Mouse (Mus musculus) CH12.LX (cell line): ENCODE measurements at regions not wholly inside any gene's neighbourhood (a gene's known extent, or its start where the extent isn't known, plus 50 kb on each side); places are given as distances from the start of the nearest gene placed in this dataset.
"Not testable (repeated sequence)": the region's sequence is repeated elsewhere in the genome, so short reads cannot be mapped to it uniquely, and the experiment has no call there.

ENCODE experiments used
- DNase-seq: peaks from one replicate; pipeline ENCODE4 v3.0.0-alpha.2; 2013; ENCODE audit errors: extremely low read depth
- H3K27ac ChIP-seq: 2 replicates; pipeline ENCODE4 v1.5.1; 2012; ENCODE audit warnings: low read depth, mild to moderate bottlenecking, control low read depth, moderate library complexity; ENCODE audit not compliant: insufficient read depth
- H3K27me3 ChIP-seq: replicated peaks from 2 replicates; pipeline ENCODE3; 2012; ENCODE audit warnings: inconsistent platforms
- H3K36me3 ChIP-seq, 2 experiments: replicated peaks in 1 of 2; 2 replicates each; pipeline versions ENCODE3 to v1.6.1; 2012; ENCODE audit warnings: inconsistent platforms in 1 of 2, low read length in 1 of 2, mild to moderate bottlenecking in 1 of 2, mixed read lengths in 1 of 2, moderate library complexity in 1 of 2; ENCODE audit not compliant: control insufficient read depth in 1 of 2, insufficient read depth in 1 of 2
- H3K4me1 ChIP-seq, 2 experiments: 2 replicates each; pipeline ENCODE4 v1.6.1; 2012; ENCODE audit warnings: inconsistent platforms in 1 of 2, moderate library complexity in 1 of 2; ENCODE audit not compliant: insufficient read depth in 2 of 2, control insufficient read depth in 1 of 2
- H3K4me2 ChIP-seq: 2 replicates; pipeline ENCODE4 v1.6.1; 2012; ENCODE audit warnings: low read depth, mild to moderate bottlenecking, control low read depth; ENCODE audit not compliant: poor library complexity, insufficient read depth, severe bottlenecking
- H3K4me3 ChIP-seq, 3 experiments: fragments of 150-350 bp in 1 of 3; sonication (generic) in 1 of 3; replicated peaks in 1 of 3; 2 replicates each; pipeline versions ENCODE3 to v1.5.1; 2011 to 2012; ENCODE audit warnings: low read depth in 2 of 3, low read length in 2 of 3, mild to moderate bottlenecking in 2 of 3, moderate library complexity in 2 of 3, control low read depth in 1 of 3, improper control_type of control experiment in 1 of 3, inconsistent platforms in 1 of 3, mixed read lengths in 1 of 3; ENCODE audit not compliant: poor library complexity in 1 of 3
- H3K79me2 ChIP-seq: replicated peaks from 2 replicates; pipeline ENCODE4 v1.6.1; 2012; ENCODE audit warnings: mild to moderate bottlenecking, moderate library complexity; ENCODE audit not compliant: control insufficient read depth, poor library complexity, insufficient read depth, severe bottlenecking; ENCODE audit errors: extremely low read depth
- H3K9ac ChIP-seq: 2 replicates; pipeline ENCODE4 v1.6.1; 2012; ENCODE audit warnings: low read depth, mild to moderate bottlenecking, control low read depth, moderate library complexity; ENCODE audit not compliant: insufficient read depth
- H3K9me3 ChIP-seq: replicated peaks from 2 replicates; pipeline ENCODE3; 2012; ENCODE audit warnings: low read length, inconsistent platforms, mixed read lengths
- CHD1 ChIP-seq: IDR thresholded peaks from 2 replicates; pipeline ENCODE4 v1.6.1; 2012; ENCODE audit warnings: low read depth, low read length, improper control_type of control experiment, inconsistent platforms
- CHD2 ChIP-seq: IDR thresholded peaks from 2 replicates; pipeline ENCODE4 v1.6.1; 2011; ENCODE audit warnings: low read length, improper control_type of control experiment
- CTCF ChIP-seq, 2 experiments: IDR thresholded peaks in 1 of 2; conservative IDR thresholded peaks in 1 of 2; 2 replicates each; pipeline ENCODE4 v1.5.1; 2011 to 2012; ENCODE audit warnings: low read depth in 2 of 2, low read length in 2 of 2, improper control_type of control experiment in 1 of 2, inconsistent platforms in 1 of 2, mild to moderate bottlenecking in 1 of 2, moderate library complexity in 1 of 2
- E2F4 ChIP-seq: IDR thresholded peaks from 2 replicates; pipeline ENCODE4 v1.6.1; 2011; ENCODE audit warnings: low read depth, low read length, improper control_type of control experiment; ENCODE audit not compliant: insufficient replicate concordance
- EP300 ChIP-seq: IDR thresholded peaks from 2 replicates; pipeline ENCODE4 v1.6.1; 2011; ENCODE audit warnings: low read length, improper control_type of control experiment
- HCFC1 ChIP-seq: IDR thresholded peaks from 2 replicates; pipeline ENCODE4 v1.6.1; 2012; ENCODE audit warnings: low read depth, mild to moderate bottlenecking, inconsistent platforms, low read length, improper control_type of control experiment
- KAT2A ChIP-seq: IDR thresholded peaks from 2 replicates; pipeline ENCODE4 v1.6.1; 2012; ENCODE audit warnings: low read length, improper control_type of control experiment, inconsistent platforms; ENCODE audit not compliant: insufficient replicate concordance
- MAFK ChIP-seq: IDR thresholded peaks from 2 replicates; pipeline ENCODE4 v1.6.1; 2011; ENCODE audit warnings: low read length, improper control_type of control experiment; ENCODE audit not compliant: insufficient replicate concordance
- NRF1 ChIP-seq: IDR thresholded peaks from 2 replicates; pipeline ENCODE4 v1.6.1; 2014; ENCODE audit warnings: low read depth, mild to moderate bottlenecking, inconsistent platforms, low read length, improper control_type of control experiment, moderate library complexity
- POLR2AphosphoS2 ChIP-seq: IDR thresholded peaks from 2 replicates; pipeline ENCODE4 v1.6.1; 2011; ENCODE audit warnings: low read depth, low read length, improper control_type of control experiment
- RAD21 ChIP-seq: IDR thresholded peaks from 2 replicates; pipeline ENCODE4 v1.6.1; 2011; ENCODE audit warnings: low read depth, mild to moderate bottlenecking, low read length, improper control_type of control experiment, moderate library complexity
- SMC3 ChIP-seq: IDR thresholded peaks from 2 replicates; pipeline ENCODE4 v1.6.1; 2011; ENCODE audit warnings: low read depth, low read length, improper control_type of control experiment
- TBP ChIP-seq: conservative IDR thresholded peaks from 2 replicates; pipeline ENCODE4 v1.6.1; 2011; ENCODE audit warnings: low read depth, low read length, improper control_type of control experiment
- ZKSCAN1 ChIP-seq: IDR thresholded peaks from 2 replicates; pipeline ENCODE4 v1.6.1; 2012; ENCODE audit warnings: low read depth, inconsistent platforms, low read length, improper control_type of control experiment, borderline replicate concordance
- ZMIZ1 ChIP-seq: IDR thresholded peaks from 2 replicates; pipeline ENCODE4 v1.6.1; 2012; ENCODE audit warnings: low read depth, mild to moderate bottlenecking, inconsistent platforms, low read length, improper control_type of control experiment
- dilution Hi-C: fragments of 300-500 bp; cut with MboI; formaldehyde crosslinking; loops from 2 replicates; pipeline ENCODE4 v1.14.3; 2020; ENCODE audit warnings: low sequenced_read_pairs; ENCODE audit not compliant: extremely low pct_unique_long_range_greater_than_20kb, extremely low pct_ligation_motif_present
- in situ Hi-C: fragments of 300-500 bp; cut with MboI; formaldehyde crosslinking; loops from 3 replicates; pipeline ENCODE4 v1.14.3; 2019; ENCODE audit warnings: low sequenced_read_pairs, low pct_ligation_motif_present, low pct_unique_long_range_greater_than_20kb, mixed read lengths

DNA sequence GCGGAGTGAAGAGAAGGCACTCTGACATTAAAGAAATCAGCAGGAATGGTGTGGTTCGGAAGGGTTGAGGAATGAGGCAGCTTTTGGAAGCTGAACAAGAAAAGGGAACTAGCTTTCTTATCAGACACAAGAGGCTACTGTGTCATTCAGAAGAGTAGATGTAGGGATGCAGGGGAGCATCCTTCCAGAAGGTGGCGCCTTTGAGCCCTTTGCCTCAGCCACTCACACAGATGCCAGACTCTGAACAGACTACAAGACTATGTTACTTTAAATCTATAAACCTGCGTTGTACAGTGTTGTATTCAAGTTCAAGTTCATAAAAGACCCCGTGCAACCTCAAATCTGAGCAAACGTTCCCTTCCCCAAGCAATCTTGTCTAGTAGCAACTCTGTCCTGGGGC, 128.9 kb downstream of the Kap start:
- H3K4me1 ChIP-seq, H3K36me3 ChIP-seq, H3K4me3 ChIP-seq, H3K79me2 ChIP-seq, H3K9me3 ChIP-seq, H3K27me3 ChIP-seq, H3K27ac ChIP-seq, dilution Hi-C loops, H3K4me2 ChIP-seq, H3K9ac ChIP-seq: not testable (repeated sequence)
- peak; percentile 10 to 40; a peak in 2 of 4 replicates for TF ChIP-seq CTCF (conservative IDR thresholded peaks at IDR 0.05 in 1 of 2, IDR thresholded peaks at IDR 0.05 in 1 of 2; ENCODE audit: low read depth in 2 of 2, low read length in 2 of 2)
- peak; percentile 9 for TF ChIP-seq SMC3
- in situ Hi-C loops, result loop anchor here (25.0 kb wide), 1 partner anchor 138 kb away; the partner anchor contains the start of gene Kap
- DNase-seq, result peak; percentile 5

GRCm38 (mm10) chr6:133706712-133707111, 146.8 kb downstream of the Kap start:
- H3K4me3 ChIP-seq, H3K9ac ChIP-seq, H3K27ac ChIP-seq, H3K9me3 ChIP-seq, dilution Hi-C loops, DNase-seq, H3K4me1 ChIP-seq, H3K79me2 ChIP-seq, H3K36me3 ChIP-seq: not testable (repeated sequence)
- TF ChIP-seq SMC3 (peak; percentile 40), RAD21 (peak; percentile 47), CTCF (conservative IDR thresholded peaks at IDR 0.05 in 1 of 2, IDR thresholded peaks at IDR 0.05 in 1 of 2; ENCODE audit: low read depth in 2 of 2, low read length in 2 of 2) (peak; percentile 33 to 62; a peak in 2 of 4 replicates), E2F4 (0 out of 2 replicates have a peak, but pooled peaks have one; percentile 61), NRF1 (peak; percentile 71)
- Histone ChIP-seq H3K27me3 (peaks cover 42% of the 10 kb centered on the region), H3K4me2 (peak overlapping the region; percentile 67; the same call in 1 of the 2 replicates)
- in situ Hi-C loops, result loop anchor here (25.0 kb wide), 1 partner anchor 156 kb away; the partner anchor contains the start of gene Kap

DNA sequence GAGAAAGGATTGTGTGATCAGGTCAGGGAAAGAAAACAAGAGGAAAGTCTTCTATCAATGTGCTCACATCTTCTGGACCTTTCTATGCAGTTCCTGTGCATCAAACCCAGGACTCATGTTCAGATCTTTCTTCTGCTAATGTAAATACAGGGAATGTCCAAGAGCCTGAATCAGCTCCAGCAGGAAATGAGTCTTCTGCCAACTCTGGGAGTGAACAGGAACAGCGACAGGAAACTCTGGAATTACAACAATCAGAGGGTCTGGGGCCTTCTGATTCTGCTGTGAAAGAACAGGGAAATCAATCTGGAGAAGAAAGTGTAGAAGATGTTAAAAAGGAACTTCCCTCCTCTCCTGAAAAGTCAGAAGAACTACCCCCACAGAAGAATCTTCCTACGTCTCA, 151.9 kb downstream of the Kap start:
- Histone ChIP-seq H3K27me3 (peaks cover 40% of the 10 kb centered on the region), H3K4me1 (no peaks in the 10 kb centered on the region), H3K79me2 (no peaks in the 10 kb centered on the region), H3K27ac (no peak overlapping the region), H3K4me2 (no peak overlapping the region), H3K4me3 (no peak overlapping the region), H3K9me3 (no peaks in the 10 kb centered on the region), H3K36me3 (no peaks in the 10 kb centered on the region), H3K9ac (no peak overlapping the region)
- TF ChIP-seq ZMIZ1 (no peak), HCFC1 (no peak), SMC3 (no peak), CHD2 (no peak), TBP (no peak), MAFK (no peak), EP300 (no peak), KAT2A (no peak), ZKSCAN1 (no peak), POLR2AphosphoS2 (no peak), CHD1 (no peak)
- DNase-seq, result no peak
- dilution Hi-C loops, result no loop called here
- in situ Hi-C loops, result loop anchor here (25.0 kb wide), 1 partner anchor 161 kb away; the partner anchor contains the start of gene Kap
